Mouse (Mus musculus) ovary, postnatal 10 days (tissue): ENCODE data around the gene Rgs14.

ENCODE experiments used
- DNase-seq: peaks from one replicate; pipeline ENCODE4 v3.0.0; 2022; ENCODE audit warnings: low spot score

The Rgs14 gene

GRCm38 (mm10) chr13:55346745-55347144 lies 22.8 kb upstream of the Rgs14 start:
- DNase-seq, result no peak

- no peak for DNase-seq
Observed at GRCm38 (mm10) chr13:55361145-55361544, 8.4 kb upstream of the Rgs14 start.

DNA sequence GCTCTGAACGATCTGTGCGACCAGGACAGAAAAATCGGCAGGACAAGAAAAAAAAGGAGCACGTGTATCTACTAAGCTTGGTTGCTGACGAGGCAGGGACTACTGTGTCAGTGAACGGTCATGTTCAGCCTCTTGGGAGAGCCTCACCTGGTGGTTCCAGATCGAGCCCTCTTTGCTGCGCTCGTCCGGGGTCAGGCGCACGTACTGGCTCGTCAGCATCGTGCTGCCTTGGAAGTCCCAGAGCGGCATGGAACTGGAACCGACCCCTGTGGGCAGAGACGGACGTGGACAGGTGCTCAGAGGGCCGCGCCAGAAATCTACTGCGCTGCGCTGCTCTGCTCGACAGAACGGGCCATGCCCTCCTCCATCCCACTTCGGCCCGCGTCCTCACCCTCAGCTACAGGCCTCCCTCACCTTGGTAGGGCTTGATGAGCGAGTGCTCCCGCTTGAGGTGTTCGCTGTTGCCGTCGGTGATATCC lies 7.5 kb upstream of the Rgs14 start:
- no peak for DNase-seq

DNA sequence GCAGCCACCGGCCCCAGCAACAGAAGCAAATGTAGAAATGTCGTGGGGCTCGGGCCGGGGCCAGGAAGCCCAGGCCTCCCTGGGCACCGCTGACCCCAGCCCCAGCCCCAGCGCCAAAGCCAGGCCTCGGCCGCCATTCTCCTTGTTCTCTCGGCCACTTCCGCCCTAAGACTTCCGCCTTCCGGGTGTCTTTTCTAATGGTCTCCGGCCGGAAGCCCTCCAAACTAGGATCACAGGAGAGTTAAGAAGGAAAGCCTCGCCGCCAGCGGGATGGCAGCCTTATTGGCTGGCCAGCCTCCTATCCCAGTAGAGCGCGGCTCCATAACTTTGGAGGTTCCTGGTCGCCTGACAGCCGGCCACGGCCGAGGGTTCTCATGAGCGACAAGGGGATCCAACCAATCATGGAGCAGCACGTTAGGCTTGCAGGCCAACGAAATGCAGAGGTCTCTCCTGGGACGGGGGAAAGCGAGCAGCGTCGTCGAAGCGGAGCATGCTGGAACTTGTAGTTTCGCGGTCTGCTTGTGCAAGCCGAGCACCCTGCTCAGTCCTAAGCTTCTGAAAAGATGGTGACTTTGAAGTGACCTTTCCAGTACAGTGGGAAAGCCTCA lies 7.0 kb upstream of the Rgs14 start, which contains the start of gene Lman2:
Gene Lman2 (minus strand): TSS at position 331 of the 608 bp plus-strand sequence.
- peak; percentile 81 for DNase-seq

DNA sequence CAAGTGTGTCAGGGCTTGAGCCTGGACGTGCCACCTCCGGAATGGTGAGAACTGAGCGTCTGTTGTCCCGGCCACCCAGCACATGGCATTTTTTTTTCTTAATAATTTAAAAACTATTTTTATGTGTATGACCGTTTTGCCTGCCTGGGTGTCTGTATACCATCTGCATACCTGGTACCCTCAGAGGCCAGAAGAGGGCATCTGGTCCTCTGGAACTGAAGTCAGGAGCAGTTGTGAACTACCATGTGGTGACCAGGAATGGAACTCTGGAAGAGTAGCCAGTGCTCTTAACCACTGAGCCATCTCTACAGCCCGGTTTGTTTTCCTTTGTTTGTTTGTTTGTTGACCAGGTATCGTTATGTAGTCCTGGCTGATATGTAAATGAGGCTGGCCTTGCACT lies 1.1 kb upstream of the Rgs14 start:
- DNase-seq, result no peak

DNA sequence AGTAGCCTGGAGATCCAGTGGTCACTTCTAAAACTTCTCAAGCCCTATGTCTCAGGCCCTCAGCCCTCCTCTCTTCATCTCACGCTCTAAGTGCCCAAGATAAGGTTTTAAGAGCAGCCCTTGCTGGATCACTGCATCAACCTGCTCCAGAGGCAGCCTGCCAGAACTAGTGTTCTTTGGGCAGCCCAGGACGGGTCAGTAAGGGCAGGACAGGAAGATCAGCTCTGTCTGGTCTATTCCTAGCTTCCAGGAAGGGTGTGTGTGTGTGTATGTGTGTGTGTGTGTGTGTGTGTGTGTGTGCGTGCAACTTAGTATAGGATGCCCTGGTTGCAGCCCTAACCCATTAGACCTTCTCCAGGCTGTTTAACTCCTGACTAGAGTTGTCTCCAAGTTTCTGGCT lies 702 bp downstream of the Rgs14 start:
- no peak for DNase-seq

GRCm38 (mm10) chr13:55371007-55371681 lies 1.6 kb downstream of the Rgs14 start:
- no peak for DNase-seq

- DNase-seq, result no peak
Observed at GRCm38 (mm10) chr13:55371740-55372139, 2.2 kb downstream of the Rgs14 start.

DNA sequence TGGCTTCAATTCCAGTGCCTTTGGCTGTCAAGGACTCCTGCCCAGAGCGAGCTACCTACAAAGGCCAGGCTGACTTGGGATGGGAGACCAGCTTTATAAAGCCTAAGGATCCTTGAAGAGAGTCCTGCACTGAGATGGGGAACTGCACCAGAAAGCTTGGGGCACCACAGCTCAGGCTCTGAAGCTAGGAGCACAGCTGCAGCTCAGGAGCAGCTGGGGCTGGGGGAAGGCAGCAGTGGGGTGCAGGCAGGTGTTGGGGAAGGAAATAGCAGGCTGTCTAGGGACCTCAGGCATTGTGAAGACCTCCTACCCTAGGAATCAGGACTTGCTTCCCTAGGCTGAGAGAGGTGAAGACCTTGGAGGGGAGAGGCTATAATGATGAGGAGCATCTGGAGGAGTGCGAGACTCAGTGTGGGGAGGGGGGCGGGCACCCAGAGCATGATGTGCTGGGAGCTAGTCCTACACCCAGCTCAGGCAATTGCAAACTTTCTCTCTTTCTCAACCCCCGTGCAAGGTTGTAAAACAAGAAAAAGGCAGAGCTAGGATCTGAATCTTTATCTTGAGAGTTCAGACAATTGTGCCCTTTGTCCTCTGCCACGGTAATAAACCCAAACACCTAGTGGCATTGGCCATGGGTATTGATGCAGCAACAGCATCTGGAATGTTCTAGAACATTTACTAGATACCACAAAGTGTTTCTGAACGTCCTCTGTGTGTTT lies 4.8 kb downstream of the Rgs14 start:
- no peak for DNase-seq

DNA sequence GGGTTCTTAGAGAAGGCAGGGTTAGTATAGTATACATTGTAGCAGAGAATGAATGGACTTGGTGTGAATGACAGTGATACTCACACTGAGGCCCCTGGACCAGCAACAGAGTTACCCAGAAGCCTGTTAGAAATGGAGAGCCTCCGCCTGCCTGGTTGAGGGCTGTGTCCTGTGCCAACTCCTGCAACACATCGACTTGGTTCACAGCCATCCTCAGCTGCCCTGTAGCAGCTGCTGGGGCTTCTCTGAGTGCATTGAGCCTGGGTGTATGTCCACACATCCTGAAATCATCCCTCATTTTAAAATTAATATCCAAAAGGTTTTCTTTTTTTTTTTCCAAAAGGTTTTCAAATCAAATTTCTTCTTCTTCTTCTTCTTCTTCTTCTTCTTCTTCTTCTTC lies 6.3 kb downstream of the Rgs14 start:
- DNase-seq, result no peak

- no peak for DNase-seq
Observed at GRCm38 (mm10) chr13:55378907-55379580, 9.5 kb downstream of the Rgs14 start.

- no peak for DNase-seq
Observed at GRCm38 (mm10) chr13:55381790-55382189, 12.3 kb downstream of the Rgs14 start.

GRCm38 (mm10) chr13:55390644-55391043 lies 21.1 kb downstream of the Rgs14 start:
- no peak for DNase-seq

DNA sequence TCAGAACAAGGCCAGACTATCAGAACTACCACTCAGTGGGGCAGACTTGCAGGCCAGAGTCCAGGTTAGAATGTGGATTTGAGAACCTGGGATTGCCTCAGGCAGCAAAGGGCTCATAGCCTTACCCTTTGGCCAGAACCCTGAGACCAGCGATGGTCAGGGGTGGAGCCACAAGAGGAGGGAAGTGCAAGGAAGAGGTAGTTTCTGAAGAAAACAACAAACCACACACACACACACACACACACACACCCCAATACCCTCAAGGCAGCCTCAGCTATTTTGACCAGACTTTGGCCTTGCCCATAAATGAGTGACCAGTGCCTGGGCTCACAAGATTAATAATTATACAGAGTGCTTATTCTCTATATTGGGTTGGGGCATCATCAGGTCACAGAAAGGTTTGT lies 22.1 kb downstream of the Rgs14 start:
- DNase-seq, result no peak

DNA sequence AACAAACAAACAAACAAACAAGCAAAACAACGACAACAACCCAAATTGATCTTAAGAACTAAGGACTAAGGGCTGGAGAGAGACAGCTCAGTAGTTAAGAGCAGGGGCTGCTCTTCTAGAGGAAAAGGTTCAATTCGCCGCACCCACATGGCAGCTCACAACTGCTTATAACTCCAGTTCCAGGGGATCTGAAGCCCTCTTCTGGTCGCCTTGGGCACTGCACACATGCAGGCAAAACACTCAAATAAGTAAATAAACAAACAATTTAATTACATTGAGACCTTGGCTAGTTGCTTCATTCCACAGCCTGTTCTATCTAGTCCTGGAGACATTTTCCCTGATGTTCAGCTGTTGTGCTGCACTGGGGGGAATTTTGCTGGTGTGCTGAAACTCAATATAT lies 23.4 kb downstream of the Rgs14 start:
- DNase-seq, result no peak

DNA sequence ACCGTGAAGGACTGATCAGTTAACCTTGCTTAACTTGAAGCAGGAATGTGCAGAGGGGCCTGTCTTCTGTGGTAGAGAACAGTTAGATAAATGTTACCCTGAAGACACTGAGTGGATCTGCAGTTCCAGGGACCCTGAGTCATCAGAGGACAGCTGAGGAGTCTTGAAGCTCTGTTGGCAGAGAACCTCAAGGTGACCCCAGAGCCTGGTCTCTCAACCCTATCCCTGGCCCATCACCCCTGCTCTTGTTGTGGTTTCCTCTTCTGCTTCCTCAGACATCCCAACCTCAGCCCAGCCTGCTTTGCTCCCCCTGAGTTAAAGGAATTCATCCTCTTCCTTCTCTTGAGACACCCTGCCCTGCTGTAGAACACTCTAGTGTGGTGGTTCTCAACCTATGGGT lies 28.6 kb downstream of the Rgs14 start, which contains the start of gene Slc34a1:
Gene Slc34a1 (plus strand): TSS at position 100 of the 400 bp plus-strand sequence.
- DNase-seq, result no peak

- no peak for DNase-seq
Observed at GRCm38 (mm10) chr13:55399300-55400038, 29.9 kb downstream of the Rgs14 start.

GRCm38 (mm10) chr13:55400039-55400346 lies 30.5 kb downstream of the Rgs14 start:
- DNase-seq, result no peak

- no peak for DNase-seq
Observed at GRCm38 (mm10) chr13:55403266-55403665, 33.7 kb downstream of the Rgs14 start.

GRCm38 (mm10) chr13:55403935-55404852 lies 34.7 kb downstream of the Rgs14 start:
- DNase-seq, result no peak
